Mouse (Mus musculus) cerebellum, postnatal 10 days (tissue): ENCODE measurements around the gene Ear10.
"Not testable (repeated sequence)": the region's sequence is repeated elsewhere in the genome, so short reads cannot be mapped to it uniquely, and the experiment has no call there.

Experiments used
- DNase-seq, 2 experiments: peaks; one replicate each; pipeline ENCODE4 v3.0.0; 2021; ENCODE audit warnings: mixed read lengths in 2 of 2

Ear10 gene

GRCm38 (mm10) chr14:43923459-43923858 is at the start of gene Ear10:
Gene Ear10 (minus strand): TSS chr14:43923559.
- not testable (repeated sequence) for DNase-seq

GRCm38 (mm10) chr14:43956769-43957168 is 33.4 kb upstream of the Ear10 start, which contains the start of gene Ang5:
Gene Ang5 (plus strand): TSS chr14:43957069.
- DNase-seq: not testable (repeated sequence)

GRCm38 (mm10) chr14:43955074-43955473 is 31.7 kb upstream of the Ear10 start:
- not testable (repeated sequence) for DNase-seq

- not testable (repeated sequence) for DNase-seq
Observed at GRCm38 (mm10) chr14:43953382-43953781, 30.0 kb upstream of the Ear10 start.

GRCm38 (mm10) chr14:43933399-43933798 is 10.0 kb upstream of the Ear10 start:
- not testable (repeated sequence) for DNase-seq

GRCm38 (mm10) chr14:43932991-43933390 is 9.6 kb upstream of the Ear10 start:
- peak; percentile 36 to 52 for DNase-seq

- DNase-seq: not testable (repeated sequence)
Observed at GRCm38 (mm10) chr14:43925404-43925950, 2.1 kb upstream of the Ear10 start.

- peak; percentile 69 to 71 for DNase-seq
Observed at GRCm38 (mm10) chr14:43924688-43925403, 1.5 kb upstream of the Ear10 start, which contains the start of gene Gm8113. Gene Gm8113 (plus strand): TSS chr14:43925390.

DNA sequence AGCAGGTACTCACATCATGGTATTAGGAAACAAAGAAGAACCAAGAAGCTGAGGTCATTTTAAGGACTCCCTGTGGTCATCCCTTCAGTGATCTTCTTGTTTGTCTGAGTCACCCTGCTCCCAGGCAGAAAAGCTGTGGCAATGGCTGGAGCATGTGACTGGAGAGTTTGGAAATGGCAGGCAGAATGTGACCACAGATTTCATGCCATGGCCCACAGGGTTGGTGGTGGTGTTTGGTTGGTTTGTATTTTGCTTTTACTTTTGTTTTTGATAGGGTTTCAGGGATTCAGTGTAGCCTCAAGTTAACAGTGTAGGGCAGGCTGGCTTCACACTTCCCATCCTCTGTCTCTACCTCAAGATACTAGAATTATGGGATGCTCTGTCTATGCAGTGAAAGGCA is 5.1 kb downstream of the Ear10 start:
- DNase-seq: not testable (repeated sequence)

DNA sequence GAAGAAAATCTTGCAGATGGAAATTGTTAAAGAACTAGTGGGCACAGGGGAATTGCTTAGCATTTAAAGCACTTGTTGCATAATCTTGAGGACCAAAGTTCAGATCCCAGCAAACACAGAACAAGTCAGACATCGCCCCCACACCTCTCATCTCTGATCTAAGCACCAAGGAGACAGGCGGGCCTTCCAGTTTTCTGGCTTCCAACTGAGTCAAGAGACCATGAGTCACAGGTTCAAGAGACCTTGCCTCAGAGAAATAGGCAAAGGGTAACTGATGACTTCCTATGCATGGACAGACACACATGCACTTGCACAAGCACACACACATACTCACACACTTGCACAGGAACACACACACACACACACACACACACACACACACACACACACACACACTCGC is 24.8 kb downstream of the Ear10 start:
- DNase-seq: not testable (repeated sequence)

GRCm38 (mm10) chr14:43895357-43895756 is 28.0 kb downstream of the Ear10 start:
- DNase-seq: not testable (repeated sequence)

DNA sequence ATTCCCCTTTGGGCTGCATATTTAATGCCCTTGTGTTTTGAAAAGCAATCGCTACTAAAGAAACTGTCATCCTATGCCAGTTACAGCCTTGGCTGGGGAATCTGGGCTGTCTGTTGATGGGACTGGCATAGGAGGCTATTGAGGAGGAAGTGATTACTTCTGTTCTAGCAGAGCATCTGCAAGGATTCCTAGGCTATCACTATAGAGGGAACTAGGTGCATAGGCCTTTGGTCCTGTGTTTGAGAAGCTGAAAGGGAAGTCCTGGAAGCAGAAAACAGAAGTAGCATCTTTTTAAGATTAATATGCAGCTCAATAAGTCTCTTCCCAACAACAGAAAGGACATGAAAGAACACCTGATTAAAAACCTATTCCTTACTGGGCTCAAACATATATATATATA is 32.1 kb downstream of the Ear10 start:
- not testable (repeated sequence) for DNase-seq

DNA sequence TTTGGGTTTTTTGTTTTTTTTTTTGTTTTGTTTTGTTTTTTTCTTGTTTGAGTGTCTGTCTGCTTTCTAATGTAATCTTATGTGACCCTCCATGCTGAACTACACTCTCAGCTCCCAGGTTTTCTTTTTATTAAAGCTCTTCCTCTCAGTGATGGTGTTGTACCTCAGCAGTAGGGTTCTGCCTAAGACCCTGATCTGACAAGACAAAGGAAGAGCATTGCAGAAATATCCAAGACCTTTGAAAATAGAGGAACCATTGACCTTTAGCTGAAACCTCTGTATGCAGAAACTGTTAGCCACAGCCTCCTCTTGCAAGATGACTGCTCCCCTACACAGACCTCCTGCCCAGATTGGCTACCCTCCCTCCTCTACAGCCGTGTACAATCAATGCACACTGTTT is 37.1 kb downstream of the Ear10 start:
- DNase-seq: not testable (repeated sequence)

DNA sequence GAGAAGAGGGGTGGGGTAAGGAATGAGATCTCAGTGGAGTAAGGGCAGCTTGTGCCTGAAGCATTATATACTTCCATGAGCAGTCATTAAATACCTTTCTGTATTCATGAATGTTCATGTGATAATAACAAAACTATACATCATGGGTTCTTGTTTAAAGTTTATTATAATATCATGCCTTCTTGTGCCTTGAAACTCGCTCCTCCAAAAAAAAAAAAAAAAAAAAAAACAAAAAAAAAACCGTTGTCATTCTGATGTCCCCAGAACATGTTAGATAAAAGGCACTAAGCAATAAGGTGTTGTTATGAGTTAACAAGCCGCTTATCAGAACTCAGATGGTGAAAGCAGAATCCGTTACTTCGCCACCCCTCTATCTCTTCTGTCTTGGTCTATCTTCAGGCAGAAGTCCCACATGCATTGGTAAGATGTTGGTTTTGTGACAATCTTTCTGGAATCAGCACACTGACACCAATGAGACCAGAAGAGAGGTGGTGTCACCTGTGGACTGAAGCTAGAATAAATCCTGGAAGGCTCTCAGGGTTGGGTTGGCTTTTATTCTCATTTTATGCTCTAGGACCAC is 43.3 kb downstream of the Ear10 start:
- DNase-seq: not testable (repeated sequence)

DNA sequence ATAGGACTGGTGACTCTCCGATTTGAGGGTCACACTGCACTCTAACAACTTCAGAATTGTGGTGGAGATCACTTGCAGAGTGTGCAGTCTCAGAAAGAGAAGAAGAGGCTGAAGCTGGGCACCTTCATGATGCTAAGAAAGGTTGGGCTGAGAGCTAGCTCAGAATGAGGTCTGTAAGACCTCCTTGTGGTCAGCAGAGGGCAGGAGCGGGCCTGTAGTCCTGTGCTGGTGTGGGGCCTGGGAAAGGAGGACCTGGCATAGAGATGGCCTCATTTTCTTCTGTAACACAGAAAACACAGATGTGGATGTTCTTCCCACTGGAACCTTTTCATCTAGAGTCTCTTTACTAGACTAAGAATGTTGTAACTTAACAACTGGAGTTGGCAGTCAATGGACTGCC is 45.6 kb downstream of the Ear10 start:
- not testable (repeated sequence) for DNase-seq

DNA sequence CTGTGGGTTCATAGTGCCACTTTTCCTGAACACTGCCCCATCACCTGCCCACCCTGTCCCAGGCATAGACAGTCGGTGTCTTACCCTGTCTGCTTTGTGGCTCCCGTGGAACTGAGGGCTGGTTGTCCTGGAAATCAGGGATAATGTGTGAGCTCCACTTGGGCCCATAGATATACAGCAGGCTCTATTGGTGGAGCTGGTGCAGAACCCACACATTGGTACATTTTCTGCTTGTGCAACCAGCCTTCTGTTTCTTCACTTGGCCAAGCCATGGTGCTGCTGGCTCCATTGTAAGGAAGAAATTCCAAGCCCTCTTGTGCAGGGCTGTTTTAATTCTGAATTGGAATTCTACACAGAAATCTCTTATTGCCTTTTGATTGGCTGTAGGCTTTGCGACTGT is 47.9 kb downstream of the Ear10 start, which contains the start of gene Ear1:
Gene Ear1 (minus strand): TSS at position 101 of the 400 bp plus-strand sequence.
- DNase-seq: not testable (repeated sequence)

DNA sequence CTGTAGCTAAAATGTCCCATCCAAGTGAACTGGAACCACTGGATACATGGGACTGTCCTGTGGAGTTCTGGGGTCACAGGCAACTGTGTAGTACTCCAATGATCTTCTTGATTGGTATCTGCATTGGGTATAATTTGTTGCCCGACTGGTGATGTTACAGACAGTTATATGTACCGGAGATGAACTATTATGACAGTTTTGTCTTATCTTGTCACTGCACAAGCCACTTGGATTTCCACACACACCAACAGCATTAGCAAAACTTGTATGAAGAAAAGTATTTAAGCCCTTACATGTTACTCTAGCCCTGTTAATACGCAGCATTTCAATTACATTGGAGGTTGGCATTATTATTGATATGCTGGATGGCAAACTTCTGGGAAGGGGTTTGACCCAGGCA is 48.5 kb downstream of the Ear10 start:
- not testable (repeated sequence) for DNase-seq
